Mouse (Mus musculus) heart, embryonic 11.5 days (tissue): ENCODE measurements around the gene Golga3. TPM values are rescaled to one million over a fixed set of nuclear protein-coding genes. Genes with fewer than 3 reads are reported as not detected.

Experiments used
- ATAC-seq: fragments of 200-750 bp; cut with Nextera tagmentation; replicated peaks from 2 replicates; pipeline ENCODE4 v1.8.0; 2017; ENCODE audit warnings: moderate library complexity; ENCODE audit not compliant: insufficient number of reproducible peaks, low FRiP score, low TSS enrichment
- H3K27ac ChIP-seq: fragments of 300-500 bp; sonication (generic); 2 replicates; pipeline ENCODE4 v1.5.1; 2014; ENCODE audit warnings: mild to moderate bottlenecking, low read depth, low read length
- H3K27me3 ChIP-seq: fragments of 300-500 bp; sonication (generic); 2 replicates; pipeline ENCODE4 v1.6.1; 2014; ENCODE audit warnings: mild to moderate bottlenecking, low read length, mixed read lengths; ENCODE audit not compliant: control insufficient read depth, insufficient read depth
- H3K36me3 ChIP-seq: fragments of 300-500 bp; sonication (generic); 2 replicates; pipeline ENCODE4 v1.6.1; 2014; ENCODE audit warnings: mild to moderate bottlenecking, low read length, moderate library complexity, mixed read lengths; ENCODE audit not compliant: control insufficient read depth, insufficient read depth
- H3K4me1 ChIP-seq: fragments of 300-500 bp; sonication (generic); 2 replicates; pipeline ENCODE4 v1.6.1; 2014; ENCODE audit warnings: low read length; ENCODE audit not compliant: control insufficient read depth, insufficient read depth
- H3K4me2 ChIP-seq: fragments of 300-500 bp; sonication (generic); 2 replicates; pipeline ENCODE4 v1.6.1; 2014; ENCODE audit warnings: mild to moderate bottlenecking, moderate library complexity
- H3K4me3 ChIP-seq: fragments of 300-500 bp; sonication (generic); 2 replicates; pipeline ENCODE4 v1.5.1; 2014; ENCODE audit warnings: low read depth, low read length
- H3K9ac ChIP-seq: fragments of 300-500 bp; sonication (generic); 2 replicates; pipeline ENCODE4 v1.6.1; 2014; ENCODE audit warnings: mild to moderate bottlenecking, low read depth, low read length, moderate library complexity
- H3K9me3 ChIP-seq: fragments of 300-500 bp; sonication (generic); replicated peaks from 2 replicates; pipeline ENCODE4 v1.6.1; 2016; ENCODE audit warnings: low read length; ENCODE audit not compliant: control insufficient read depth
- WGBS: fragments of 180-500 bp; shearing (Covaris S2); extraction: QIAGEN DNeasy Blood & Tissue Kit; methylation state at CpG from one replicate; pipeline ENCODE4 v1.1.7; 2014; ENCODE audit not compliant: insufficient replicate concordance; 5-methylcytosine and 5-hydroxymethylcytosine counted together
- polyA plus RNA-seq: library from polyadenylated mRNA; unstranded; fragments of >200 nt; fragmentation: Nextera tagmentation; extraction: Ambion mirVana; gene quantifications from 2 replicates; pipeline ENCODE4 v1.2.1, GENCODE M21; 2014

The Golga3 gene
- polyA plus RNA-seq, 1 experiment from 2014 or later: 20.9 TPM

GRCm38 (mm10) chr5:110266941-110267340 lies 90.4 kb downstream of the Golga3 start:
- no peak for ATAC-seq

GRCm38 (mm10) chr5:110269141-110270101 lies 92.9 kb downstream of the Golga3 start, which contains the start of gene Pgam5:
Gene Pgam5, minus strand, starts transcription at chr5:110269913.
- H3K4me1 ChIP-seq: peaks cover 5% of the 10 kb centered on the region
- 1% methylated on average over 66 of the region's 66 CpGs for WGBS

More at GRCm38 (mm10) chr5:110266941-110267340, 90.4 kb downstream of the Golga3 start:
- Histone ChIP-seq H3K4me3 (no peak overlapping the region), H3K9me3 (no peaks in the 10 kb centered on the region), H3K27me3 (no peaks in the 10 kb centered on the region), H3K36me3 (peaks cover 24% of the 10 kb centered on the region), H3K4me2 (no peak overlapping the region), H3K9ac (no peak overlapping the region), H3K4me1 (peaks cover 5% of the 10 kb centered on the region), H3K27ac (no peak overlapping the region)
- 84% methylated on average over 4 of the region's 4 CpGs for WGBS

GRCm38 (mm10) chr5:110270242-110270641 lies 93.7 kb downstream of the Golga3 start:
- Histone ChIP-seq H3K36me3 (peaks cover 15% of the 10 kb centered on the region), H3K4me3 (no peak overlapping the region), H3K4me2 (no peak overlapping the region), H3K27ac (no peak overlapping the region), H3K9me3 (no peaks in the 10 kb centered on the region), H3K4me1 (peaks cover 5% of the 10 kb centered on the region), H3K27me3 (no peaks in the 10 kb centered on the region), H3K9ac (no peak overlapping the region)
- ATAC-seq: no peak
- WGBS: 87% methylated on average over 6 of the region's 6 CpGs

More at GRCm38 (mm10) chr5:110269141-110270101, 92.9 kb downstream of the Golga3 start, which contains the start of gene Pgam5:
- Histone ChIP-seq H3K27ac (peak within 1 kb of the TSS; percentile 66; the same call in 1 of the 2 replicates), H3K4me3 (peak within 1 kb of the TSS; percentile 97), H3K36me3 (peaks cover 23% of the 10 kb centered on the region), H3K4me2 (peak within 1 kb of the TSS; percentile 95), H3K9me3 (no peaks in the 10 kb centered on the region), H3K9ac (peak within 1 kb of the TSS; percentile 97), H3K27me3 (no peaks in the 10 kb centered on the region)
- ATAC-seq: peak; percentile 81

GRCm38 (mm10) chr5:110274147-110274546 lies 97.6 kb downstream of the Golga3 start:
- Histone ChIP-seq H3K4me2 (no peak overlapping the region), H3K9me3 (no peaks in the 10 kb centered on the region), H3K4me1 (no peaks in the 10 kb centered on the region; the same call in 1 of the 2 replicates), H3K27ac (no peak overlapping the region), H3K4me3 (no peak overlapping the region), H3K27me3 (no peaks in the 10 kb centered on the region), H3K9ac (no peak overlapping the region), H3K36me3 (no peaks in the 10 kb centered on the region)
- WGBS: 72% methylated on average over 4 of the region's 4 CpGs
- no peak for ATAC-seq

- H3K4me3 ChIP-seq: no peak overlapping the region
- H3K4me2 ChIP-seq: no peak overlapping the region
- 48% methylated on average over 2 of the region's 2 CpGs for WGBS
- no peaks in the 10 kb centered on the region for H3K27me3 ChIP-seq
- H3K4me1 ChIP-seq: no peaks in the 10 kb centered on the region
- H3K9me3 ChIP-seq: no peaks in the 10 kb centered on the region
- ATAC-seq: no peak
- no peak overlapping the region for H3K27ac ChIP-seq
- H3K9ac ChIP-seq: no peak overlapping the region
- H3K36me3 ChIP-seq: no peaks in the 10 kb centered on the region
Measured at GRCm38 (mm10) chr5:110274846-110275245, 98.3 kb downstream of the Golga3 start.

Other genes with a start within 250 kb of the Golga3 start
- gene Zfp932, start 180.2 kb upstream of the Golga3 start, polyA plus RNA-seq: 13.3 and 15.5 TPM in 2 replicates
- 1.7 and 3.5 TPM in 2 replicates for gene Gm17655, start 104.2 kb upstream of the Golga3 start, polyA plus RNA-seq
- gene Gm35315, start 82.3 kb upstream of the Golga3 start, polyA plus RNA-seq: 0.24 and 1.0 TPM in 2 replicates
- gene Plcxd1, start 76.7 kb upstream of the Golga3 start, polyA plus RNA-seq: 0.32 and 0.33 TPM in 2 replicates
- 18.1 and 19.8 TPM in 2 replicates for gene Gtpbp6, start 68.5 kb upstream of the Golga3 start, polyA plus RNA-seq
- gene Zfp605, start 66.6 kb upstream of the Golga3 start, polyA plus RNA-seq: 1.8 and 2.9 TPM in 2 replicates
- 35.7 and 38.1 TPM in 2 replicates for gene Chfr, start 40.9 kb upstream of the Golga3 start, polyA plus RNA-seq
- gene Ankle2, start 54.3 kb downstream of the Golga3 start, polyA plus RNA-seq: 24.8 and 28.7 TPM in 2 replicates
- gene Pgam5, start 93.2 kb downstream of the Golga3 start, polyA plus RNA-seq: 55.4 and 64.6 TPM in 2 replicates
- 15.1 and 18.0 TPM in 2 replicates for gene Pxmp2, start 109.5 kb downstream of the Golga3 start, polyA plus RNA-seq
- 21.2 and 25.7 TPM in 2 replicates for gene Pole, start 109.6 kb downstream of the Golga3 start, polyA plus RNA-seq
- gene P2rx2, start 166.5 kb downstream of the Golga3 start, polyA plus RNA-seq: 0.27 TPM in 1 of 2 replicates, not detected in the other
- gene Lrcol1, start 168.0 kb downstream of the Golga3 start, polyA plus RNA-seq: not detected in 2 replicates